Mouse (Mus musculus) left cerebral cortex, adult 2 months (tissue): Measurements from ENCODE around the gene Phpt1. TPM values are rescaled to one million over a fixed set of nuclear protein-coding genes. Genes with fewer than 3 reads are reported as not detected.

Source experiments
- DNase-seq, 2 experiments: peaks; one replicate each; pipeline ENCODE4 v3.0.0; 2021 to 2022; ENCODE audit warnings: low spot score in 2 of 2, mixed read lengths in 1 of 2; ENCODE audit errors: extremely low spot score in 1 of 2
- H3K27ac ChIP-seq: fragments of 200-600 bp; 2 replicates; pipeline ENCODE4 v1.8.1; 2022
- H3K4me3 ChIP-seq: fragments of 200-600 bp; 2 replicates; pipeline ENCODE4 v1.8.1; 2022
- CTCF ChIP-seq: fragments of 200-600 bp; IDR thresholded peaks from 2 replicates; pipeline ENCODE4 v1.8.1; 2022; ENCODE audit warnings: antibody characterized with exemption, mild to moderate bottlenecking, moderate library complexity
- intact Hi-C: fragments of 180-260 bp; cut with DNase I; formaldehyde crosslinking; loops from one replicate; pipeline ENCODE4 v1.15.1; 2025
- total RNA-seq, 2 experiments: library from RNA; stranded (reverse); gene quantifications; 2 replicates each; pipeline ENCODE4 v1.2.3; 2021

Gene Phpt1
- total RNA-seq, 2 experiments from 2014 or later: 64.0 to 70.5 TPM

DNA sequence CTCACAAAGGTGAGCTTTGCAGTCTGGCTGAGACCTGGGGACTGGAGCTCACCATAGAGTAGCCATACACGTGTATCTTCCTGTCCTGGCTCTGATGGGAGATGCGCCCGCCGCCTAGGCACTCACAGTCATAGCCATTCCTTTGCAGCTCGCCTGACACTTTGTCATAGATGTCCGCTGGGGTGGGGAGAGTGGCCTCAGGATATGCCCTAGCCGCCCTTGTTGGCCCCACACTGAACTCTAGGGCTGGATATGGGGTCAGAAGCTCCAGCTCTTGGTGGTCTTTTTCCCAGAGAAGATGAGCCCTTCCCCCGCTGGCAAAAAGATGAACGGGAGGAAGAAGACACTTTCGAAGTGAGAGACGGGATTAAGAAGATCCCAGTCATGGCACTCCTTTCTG, 888 bp downstream of the Phpt1 start:
- intact Hi-C loops: no loop called here
- peak in 1 of 2 experiments; percentile 19 for DNase-seq
- H3K27ac ChIP-seq: peak overlapping the region; percentile 97
- peak overlapping the region; percentile 55 for H3K4me3 ChIP-seq
- no peak for TF ChIP-seq CTCF

GRCm38 (mm10) chr2:25573068-25573467, 2.0 kb downstream of the Phpt1 start:
- no peak for TF ChIP-seq CTCF
- H3K4me3 ChIP-seq: no peak overlapping the region
- no peak overlapping the region for H3K27ac ChIP-seq
- DNase-seq: peak in 1 of 2 experiments; percentile 9
- intact Hi-C loops: no loop called here

GRCm38 (mm10) chr2:25571221-25571620, 3.8 kb downstream of the Phpt1 start:
- TF ChIP-seq CTCF: no peak
- Histone ChIP-seq H3K4me3 (no peak overlapping the region), H3K27ac (no peak overlapping the region)
- intact Hi-C loops: no loop called here
- DNase-seq: no peak

- H3K4me3 ChIP-seq: no peak overlapping the region
These were observed 5.7 kb downstream of the Phpt1 start for GRCm38 (mm10) chr2:25569323-25569722.

DNA sequence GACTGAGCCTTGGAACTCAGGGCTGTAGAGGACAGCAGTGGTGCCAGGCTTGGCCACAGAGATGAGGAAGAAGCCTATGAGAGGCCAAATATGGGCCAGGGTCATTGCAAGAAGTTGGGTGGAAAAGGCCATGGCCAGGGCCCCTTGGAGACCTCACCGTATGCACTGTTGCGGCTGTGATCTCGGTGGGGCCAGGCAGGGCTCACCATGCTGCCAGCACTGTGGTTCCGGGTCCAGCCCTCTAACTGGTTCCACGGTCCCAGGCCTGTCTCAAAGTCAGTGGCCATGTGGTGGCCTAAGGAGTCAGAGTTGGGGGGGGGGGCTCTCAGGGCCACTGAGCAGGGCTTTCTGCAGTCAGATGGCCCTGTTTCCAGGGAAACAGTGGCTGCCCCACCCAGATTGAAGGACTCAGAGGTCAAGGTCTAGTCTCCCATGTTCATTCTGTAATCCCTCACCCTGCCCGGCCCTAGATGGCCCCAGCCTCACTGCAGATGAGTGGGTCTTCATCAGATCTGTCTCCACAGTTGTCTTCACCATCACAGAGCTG, 6.5 kb downstream of the Phpt1 start:
- Histone ChIP-seq H3K27ac (no peak overlapping the region), H3K4me3 (no peak overlapping the region)
- no peak for DNase-seq
- intact Hi-C loops: no loop called here
- TF ChIP-seq CTCF: no peak

More at GRCm38 (mm10) chr2:25569323-25569722, 5.7 kb downstream of the Phpt1 start:
- no peak for TF ChIP-seq CTCF
- intact Hi-C loops: no loop called here
- H3K27ac ChIP-seq: no peak overlapping the region
- DNase-seq: no peak

GRCm38 (mm10) chr2:25566558-25566957, 8.5 kb downstream of the Phpt1 start:
- Histone ChIP-seq H3K4me3 (no peak overlapping the region), H3K27ac (no peak overlapping the region)
- TF ChIP-seq CTCF: peak; percentile 5
- peak in 1 of 2 experiments; percentile 14 for DNase-seq
- intact Hi-C loops: no loop called here

DNA sequence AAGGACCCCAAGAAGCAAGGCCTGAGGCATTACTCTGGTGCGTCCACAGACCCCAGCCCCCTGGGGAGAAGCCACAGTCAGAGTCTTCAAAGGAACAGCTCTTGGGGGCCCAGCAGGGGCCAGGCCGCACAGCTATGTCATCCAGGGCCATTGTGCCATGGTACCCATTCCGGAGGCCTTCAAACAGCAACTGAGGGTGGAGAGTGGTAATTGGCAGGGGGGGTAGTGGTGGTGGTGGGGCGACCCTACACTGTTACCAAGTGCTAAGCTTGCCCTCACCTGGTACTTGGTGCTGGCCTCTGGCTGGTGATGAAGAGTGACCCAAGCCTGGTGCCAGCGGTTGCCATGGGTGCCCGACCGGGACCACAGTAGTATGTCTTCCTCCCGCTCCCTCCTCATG, 9.3 kb downstream of the Phpt1 start:
- TF ChIP-seq CTCF: no peak
- no peak for DNase-seq
- intact Hi-C loops: no loop called here
- Histone ChIP-seq H3K4me3 (no peak overlapping the region), H3K27ac (no peak overlapping the region)

DNA sequence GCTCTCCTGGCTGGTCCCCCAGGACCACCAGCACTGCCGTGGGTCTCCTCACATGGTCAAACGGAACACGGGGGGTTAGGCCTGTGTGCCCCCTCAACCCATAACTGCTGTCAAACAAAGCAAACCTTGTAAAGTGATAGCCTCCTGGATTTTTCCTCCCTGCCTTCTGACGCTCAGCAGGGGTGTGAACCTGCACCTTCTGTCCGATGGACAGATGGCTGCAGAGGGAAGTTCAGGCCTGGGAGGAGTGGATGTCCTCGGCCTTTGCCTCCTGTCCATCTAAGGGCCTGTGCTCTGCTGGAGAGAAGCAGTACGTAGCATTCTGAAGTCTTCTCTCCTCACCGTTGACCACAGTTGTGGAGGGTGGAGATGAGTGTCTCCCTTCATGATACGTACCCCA, 13.1 kb downstream of the Phpt1 start:
- no peak for TF ChIP-seq CTCF
- Histone ChIP-seq H3K4me3 (no peak overlapping the region), H3K27ac (no peak overlapping the region)
- intact Hi-C loops: no loop called here
- DNase-seq: no peak

GRCm38 (mm10) chr2:25560551-25560950, 14.5 kb downstream of the Phpt1 start:
- no peak overlapping the region for H3K27ac ChIP-seq
- peak in 1 of 2 experiments; percentile 9 for DNase-seq
- H3K4me3 ChIP-seq: no peak overlapping the region
- TF ChIP-seq CTCF: no peak
- intact Hi-C loops: no loop called here

- H3K4me3 ChIP-seq: peak overlapping the region; percentile 72
- H3K27ac ChIP-seq: peak overlapping the region; percentile 90; the same call in 1 of the 2 replicates
- TF ChIP-seq CTCF: no peak
- no peak for DNase-seq
- intact Hi-C loops: no loop called here
These were observed 16.2 kb downstream of the Phpt1 start for GRCm38 (mm10) chr2:25558774-25559173.

DNA sequence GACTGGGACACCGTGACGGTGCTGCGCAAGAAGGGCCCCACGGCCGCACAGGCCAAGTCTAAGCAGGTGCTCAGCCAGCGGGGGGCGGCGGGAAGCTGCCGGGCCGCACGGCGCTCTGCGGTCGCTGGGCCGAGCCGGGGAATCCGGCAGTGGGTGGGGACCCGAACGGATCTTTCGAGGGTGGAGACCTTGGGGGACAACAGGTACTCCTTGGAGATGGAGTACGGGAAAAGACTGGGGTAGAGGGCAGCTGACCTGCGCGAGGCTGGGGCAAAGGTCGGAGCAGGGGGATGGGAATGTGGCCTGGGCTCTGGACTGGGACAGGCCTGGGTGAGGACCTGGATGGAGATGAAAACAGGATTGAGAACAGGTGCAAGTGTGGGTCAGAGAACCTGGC, 17.1 kb downstream of the Phpt1 start:
- intact Hi-C loops: no loop called here
- no peak for TF ChIP-seq CTCF

GRCm38 (mm10) chr2:25557221-25557963, 17.6 kb downstream of the Phpt1 start, which contains the start of gene Edf1:
TSS of gene Edf1 (plus strand) at chr2:25557847.
- intact Hi-C loops: no loop called here

More for the DNA sequence above, 17.1 kb downstream of the Phpt1 start:
- no peak for DNase-seq
- Histone ChIP-seq H3K4me3 (peak overlapping the region; percentile 72), H3K27ac (peak overlapping the region; percentile 90)

GRCm38 (mm10) chr2:25556296-25556695, 18.7 kb downstream of the Phpt1 start:
- DNase-seq: no peak
- H3K27ac ChIP-seq: no peak overlapping the region
- intact Hi-C loops: no loop called here
- no peak for TF ChIP-seq CTCF
- H3K4me3 ChIP-seq: no peak overlapping the region

More at GRCm38 (mm10) chr2:25557221-25557963, 17.6 kb downstream of the Phpt1 start, which contains the start of gene Edf1:
- Histone ChIP-seq H3K27ac (peak within 1 kb of the TSS; percentile 90), H3K4me3 (peak within 1 kb of the TSS; percentile 72)
- TF ChIP-seq CTCF: no peak
- DNase-seq: peak; percentile 95 to 97
